Mouse (Mus musculus) kidney, embryonic 14.5 days (tissue): Measurements from ENCODE around the gene Rnf187. TPM values are rescaled to one million over a fixed set of nuclear protein-coding genes. Genes with fewer than 3 reads are reported as not detected.

Source experiments
- ATAC-seq: fragments of 200-750 bp; cut with Nextera tagmentation; 2 replicates; pipeline ENCODE4 v1.8.0; 2017; ENCODE audit warnings: moderate number of reproducible peaks, mild to moderate bottlenecking, moderate TSS enrichment, moderate library complexity; ENCODE audit not compliant: low FRiP score, low TSS enrichment
- H3K27ac ChIP-seq: fragments of 300-500 bp; sonication (generic); 2 replicates; pipeline ENCODE4 v1.5.1; 2014; ENCODE audit warnings: low read depth, mild to moderate bottlenecking, low read length, moderate library complexity, mixed read lengths
- H3K27me3 ChIP-seq: fragments of 300-500 bp; sonication (generic); 2 replicates; pipeline ENCODE4 v1.6.1; 2014; ENCODE audit warnings: mild to moderate bottlenecking, low read length; ENCODE audit not compliant: control insufficient read depth, insufficient read depth
- H3K36me3 ChIP-seq: fragments of 300-500 bp; sonication (generic); 2 replicates; pipeline ENCODE4 v1.6.1; 2014; ENCODE audit warnings: low read length, mixed read lengths; ENCODE audit not compliant: control insufficient read depth, insufficient read depth
- H3K4me1 ChIP-seq: fragments of 300-500 bp; sonication (generic); 2 replicates; pipeline ENCODE4 v1.6.1; 2014; ENCODE audit warnings: low read length, mixed read lengths; ENCODE audit not compliant: control insufficient read depth, insufficient read depth
- H3K4me2 ChIP-seq: fragments of 300-500 bp; sonication (generic); replicated peaks from 2 replicates; pipeline ENCODE4 v1.6.1; 2014; ENCODE audit warnings: low read depth, mild to moderate bottlenecking, low read length
- H3K4me3 ChIP-seq: fragments of 300-500 bp; sonication (generic); 2 replicates; pipeline ENCODE4 v1.5.1; 2014; ENCODE audit warnings: mild to moderate bottlenecking, low read length
- H3K9ac ChIP-seq: fragments of 300-500 bp; sonication (generic); 2 replicates; pipeline ENCODE4 v1.6.1; 2014; ENCODE audit warnings: low read depth, mild to moderate bottlenecking, low read length, moderate library complexity
- H3K9me3 ChIP-seq: fragments of 300-500 bp; sonication (generic); 2 replicates; pipeline ENCODE4 v1.6.1; 2016; ENCODE audit warnings: low read length; ENCODE audit not compliant: control insufficient read depth
- WGBS: fragments of 180-500 bp; shearing (Covaris S2); extraction: QIAGEN DNeasy Blood & Tissue Kit; methylation state at CpG from one replicate; pipeline ENCODE4 v1.1.7; 2014; 5-methylcytosine and 5-hydroxymethylcytosine counted together
- microRNA-seq: library from miRNA; unstranded; fragments of <30 nt; microRNA quantifications from one replicate; pipeline ENCODE4, GENCODE M21; 2016
- polyA plus RNA-seq: library from polyadenylated mRNA; unstranded; fragments of >200 nt; fragmentation: Nextera tagmentation; extraction: Ambion mirVana; gene quantifications from 2 replicates; pipeline ENCODE4 v1.2.1, GENCODE M21; 2014

Rnf187 gene
- polyA plus RNA-seq, 1 experiment from 2014 or later, result 304 TPM

GRCm38 (mm10) chr11:58903511-58904409, 35.0 kb downstream of the Rnf187 start, which contains the start of gene Zfp39:
Gene Zfp39, minus strand, starts transcription at chr11:58904225.
- peak within 1 kb of the TSS; percentile 86 for H3K27ac ChIP-seq
- H3K4me3 ChIP-seq, result peak within 1 kb of the TSS; percentile 79
- H3K4me2 ChIP-seq, result peak within 1 kb of the TSS; percentile 90
- WGBS, result under 1% methylated on average over 40 of the region's 40 CpGs
- H3K36me3 ChIP-seq, result peaks cover 29% of the 10 kb centered on the region; the same call in 1 of the 2 replicates
- peak within 1 kb of the TSS; percentile 83 for H3K9ac ChIP-seq
- peak; percentile 96 for ATAC-seq
- no peaks in the 10 kb centered on the region for H3K27me3 ChIP-seq
- H3K4me1 ChIP-seq, result no peaks in the 10 kb centered on the region; the same call in 1 of the 2 replicates
- no peaks in the 10 kb centered on the region for H3K9me3 ChIP-seq

DNA sequence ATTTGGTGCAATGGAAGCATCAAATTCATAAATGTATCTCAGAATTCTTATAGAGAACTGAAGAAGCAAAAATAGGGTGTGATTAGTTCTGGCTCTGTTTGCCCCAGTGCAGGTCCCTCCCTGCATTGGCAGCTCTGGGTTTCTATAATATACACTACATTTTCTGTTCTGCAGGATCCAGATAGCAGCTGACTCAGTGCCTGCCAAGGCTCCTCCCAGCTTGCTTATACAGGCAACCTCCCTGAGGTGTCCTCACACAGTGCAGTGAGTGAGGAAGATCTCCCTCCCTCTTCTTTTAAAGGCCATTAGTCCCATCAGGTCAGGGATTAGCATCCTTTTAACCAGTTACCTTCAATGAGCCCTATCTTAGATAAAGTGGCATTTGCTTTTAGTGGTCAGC, 37.6 kb downstream of the Rnf187 start:
- Histone ChIP-seq H3K4me3 (no peak overlapping the region), H3K4me1 (no peaks in the 10 kb centered on the region; the same call in 1 of the 2 replicates), H3K27me3 (no peaks in the 10 kb centered on the region), H3K9ac (no peak overlapping the region), H3K9me3 (no peaks in the 10 kb centered on the region), H3K27ac (no peak overlapping the region), H3K4me2 (no peak overlapping the region), H3K36me3 (peaks cover 41% of the 10 kb centered on the region)
- no peak for ATAC-seq

- Histone ChIP-seq H3K36me3 (peaks cover 65% of the 10 kb centered on the region), H3K27ac (no peak overlapping the region)
- no peak for ATAC-seq
Measured at GRCm38 (mm10) chr11:58897485-58897884, 41.2 kb downstream of the Rnf187 start.

DNA sequence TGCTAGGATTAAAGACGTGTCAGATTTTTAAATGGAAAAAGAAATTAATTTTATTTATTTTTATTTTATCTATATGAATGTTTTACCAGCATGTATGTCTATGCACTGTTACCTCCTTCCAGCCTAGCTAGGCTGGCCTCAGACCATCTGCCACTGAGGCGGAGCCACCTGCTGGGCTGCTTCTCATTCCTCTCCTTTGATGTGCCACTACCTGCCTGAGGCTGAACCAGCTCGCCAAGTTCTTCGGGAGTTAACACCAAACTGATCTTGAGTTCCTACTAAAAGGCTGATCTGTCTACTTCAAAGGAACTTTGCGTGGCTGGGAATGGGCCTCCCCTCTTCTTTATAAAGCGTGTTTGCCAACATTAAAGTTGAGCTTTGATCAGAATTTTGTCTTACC, 44.3 kb downstream of the Rnf187 start:
- Histone ChIP-seq H3K4me1 (no peaks in the 10 kb centered on the region), H3K4me2 (no peak overlapping the region), H3K36me3 (peaks cover 70% of the 10 kb centered on the region), H3K9me3 (no peaks in the 10 kb centered on the region), H3K27me3 (no peaks in the 10 kb centered on the region), H3K27ac (no peak overlapping the region), H3K4me3 (no peak overlapping the region), H3K9ac (no peak overlapping the region)
- 67% methylated on average over 6 of the region's 6 CpGs for WGBS
- ATAC-seq, result no peak

More at GRCm38 (mm10) chr11:58897485-58897884, 41.2 kb downstream of the Rnf187 start:
- H3K4me3 ChIP-seq, result no peak overlapping the region
- H3K9ac ChIP-seq, result no peak overlapping the region
- no peaks in the 10 kb centered on the region for H3K27me3 ChIP-seq
- 91% methylated on average over 6 of the region's 6 CpGs for WGBS
- no peak overlapping the region for H3K4me2 ChIP-seq
- H3K4me1 ChIP-seq, result no peaks in the 10 kb centered on the region
- H3K9me3 ChIP-seq, result no peaks in the 10 kb centered on the region

- Histone ChIP-seq H3K27me3 (no peaks in the 10 kb centered on the region), H3K9me3 (no peaks in the 10 kb centered on the region), H3K36me3 (peaks cover 46% of the 10 kb centered on the region), H3K27ac (no peak overlapping the region), H3K4me3 (no peak overlapping the region), H3K4me2 (no peak overlapping the region), H3K9ac (no peak overlapping the region), H3K4me1 (no peaks in the 10 kb centered on the region)
- 93% methylated on average over 10 of the region's 10 CpGs for WGBS
- no peak for ATAC-seq
Measured at GRCm38 (mm10) chr11:58890511-58890910, 48.2 kb downstream of the Rnf187 start.

GRCm38 (mm10) chr11:58883756-58884155, 55.0 kb downstream of the Rnf187 start:
- ATAC-seq, result no peak

More at GRCm38 (mm10) chr11:58883756-58884155, 55.0 kb downstream of the Rnf187 start:
- no peaks in the 10 kb centered on the region for H3K27me3 ChIP-seq
- H3K4me1 ChIP-seq, result no peaks in the 10 kb centered on the region
- 90% methylated on average over 8 of the region's 8 CpGs for WGBS
- H3K4me3 ChIP-seq, result no peak overlapping the region
- H3K9ac ChIP-seq, result no peak overlapping the region
- H3K27ac ChIP-seq, result no peak overlapping the region
- no peak overlapping the region for H3K4me2 ChIP-seq
- peaks cover 35% of the 10 kb centered on the region for H3K36me3 ChIP-seq
- no peaks in the 10 kb centered on the region for H3K9me3 ChIP-seq

Small RNA genes lying within 50 kb of the gene (microRNA-seq; reads per million reads assigned to microRNA genes)
- not detected for gene Gm44313

Other genes with a start within 250 kb of the Rnf187 start
- gene Olfr319, start 239.8 kb downstream of the Rnf187 start, polyA plus RNA-seq, result not detected in 2 replicates
- gene Olfr318, start 214.9 kb downstream of the Rnf187 start, polyA plus RNA-seq, result not detected in 2 replicates
- not detected in 2 replicates for gene Olfr317, start 199.7 kb downstream of the Rnf187 start, polyA plus RNA-seq
- gene Olfr316, start 186.2 kb downstream of the Rnf187 start, polyA plus RNA-seq, result not detected in 2 replicates
- not detected in 2 replicates for gene Olfr315, start 165.7 kb downstream of the Rnf187 start, polyA plus RNA-seq
- gene Olfr314, start 156.0 kb downstream of the Rnf187 start, polyA plus RNA-seq, result not detected in 2 replicates
- gene Fam183b, start 137.0 kb downstream of the Rnf187 start, polyA plus RNA-seq, result not detected in 2 replicates
- not detected in 2 replicates for gene Olfr313, start 123.9 kb downstream of the Rnf187 start, polyA plus RNA-seq
- gene Olfr312, start 109.7 kb downstream of the Rnf187 start, polyA plus RNA-seq, result not detected in 2 replicates
- not detected in 2 replicates for gene Olfr311, start 99.7 kb downstream of the Rnf187 start, polyA plus RNA-seq
- 5.9 and 10.7 TPM in 2 replicates for gene Gm12258, start 91.8 kb downstream of the Rnf187 start, polyA plus RNA-seq
- 6.4 and 8.8 TPM in 2 replicates for gene 2810021J22Rik, start 71.7 kb downstream of the Rnf187 start, polyA plus RNA-seq
- gene Zfp39, start 34.7 kb downstream of the Rnf187 start, polyA plus RNA-seq, result 5.0 and 9.6 TPM in 2 replicates
- gene Btnl10, start 21.0 kb downstream of the Rnf187 start, polyA plus RNA-seq, result 0.09 TPM in 1 of 2 replicates, not detected in the other
- 29.9 and 146 TPM in 2 replicates for gene Hist3h2ba, start 10.0 kb upstream of the Rnf187 start, polyA plus RNA-seq
- 31.8 and 32.7 TPM in 2 replicates for gene Hist3h2a, start 15.8 kb upstream of the Rnf187 start, polyA plus RNA-seq
- 0.63 and 0.65 TPM in 2 replicates for gene Trim17, start 15.8 kb upstream of the Rnf187 start, polyA plus RNA-seq
- gene Trim11, start 39.2 kb upstream of the Rnf187 start, polyA plus RNA-seq, result 16.7 and 19.8 TPM in 2 replicates
- gene Obscn, start 197.5 kb upstream of the Rnf187 start, polyA plus RNA-seq, result 0.33 and 0.51 TPM in 2 replicates
- gene Iba57, start 224.8 kb upstream of the Rnf187 start, polyA plus RNA-seq, result 2.3 and 3.6 TPM in 2 replicates
- 0.11 and 0.28 TPM in 2 replicates for gene Gjc2, start 244.3 kb upstream of the Rnf187 start, polyA plus RNA-seq